Mouse (Mus musculus): ENCODE measurements around the gene Begain.

GRCm38 (mm10) chr12:109068167-109068653, at the start of gene Begain:
- TF ChIP-seq CTCF (IDR thresholded peaks at IDR 0.05): no peak
- TF ChIP-seq EP300 (IDR thresholded peaks at IDR 0.05; ENCODE audit: insufficient read depth, low read depth, low read length): no peak
